Mouse (Mus musculus): ENCODE measurements around the gene Atm. TPM values are rescaled to one million over a fixed set of nuclear protein-coding genes. Genes with fewer than 3 reads are reported as not detected.

The Atm gene
- polyA plus RNA-seq, 1 experiment from 2014 or later, result 11.7 TPM

Small RNAs within 50 kb of the gene (microRNA-seq; reads per million reads assigned to microRNA genes)
- not detected for gene Mir130c

Other genes starting within 250 kb of the Atm start
- 5.8 and 7.0 TPM in 2 replicates for gene Exph5, start 235.1 kb downstream of the Atm start, polyA plus RNA-seq (2015; fragmentation: Nextera tagmentation; extraction: Ambion mirVana)
- 49.1 and 53.0 TPM in 2 replicates for gene Kdelc2, start 152.7 kb downstream of the Atm start, polyA plus RNA-seq (2015; fragmentation: Nextera tagmentation; extraction: Ambion mirVana)
- 1.7 and 1.9 TPM in 2 replicates for gene 4930550C14Rik, start 134.4 kb downstream of the Atm start, polyA plus RNA-seq (2015; fragmentation: Nextera tagmentation; extraction: Ambion mirVana)
- gene Npat, start 307 bp upstream of the Atm start, polyA plus RNA-seq (2015; fragmentation: Nextera tagmentation; extraction: Ambion mirVana), result 17.0 and 18.2 TPM in 2 replicates
- 110 and 117 TPM in 2 replicates for gene Acat1, start 73.6 kb upstream of the Atm start, polyA plus RNA-seq (2015; fragmentation: Nextera tagmentation; extraction: Ambion mirVana)
- gene Cul5, start 133.3 kb upstream of the Atm start, polyA plus RNA-seq (2015; fragmentation: Nextera tagmentation; extraction: Ambion mirVana), result 32.0 and 35.3 TPM in 2 replicates
- 0.26 and 0.44 TPM in 2 replicates for gene Rab39, start 169.5 kb upstream of the Atm start, polyA plus RNA-seq (2015; fragmentation: Nextera tagmentation; extraction: Ambion mirVana)
- gene Slc35f2, start 234.8 kb upstream of the Atm start, polyA plus RNA-seq (2015; fragmentation: Nextera tagmentation; extraction: Ambion mirVana), result 6.0 and 7.0 TPM in 2 replicates